Mouse (Mus musculus): Measurements from ENCODE around the gene Cd82.

GRCm38 (mm10) chr2:93458332-93459207 is 4.4 kb downstream of the Cd82 start:
- TF ChIP-seq CTCF (IDR thresholded peaks at IDR 0.05; ENCODE audit: low read depth), result no peak
- TF ChIP-seq EP300 (optimal IDR thresholded peaks at IDR 0.05), result no peak
